Mouse (Mus musculus) limb, embryonic 15.5 days (tissue): Measurements from ENCODE around the gene Ddah1. TPM values are rescaled to one million over a fixed set of nuclear protein-coding genes. Genes with fewer than 3 reads are reported as not detected.
A peak's percentile ranks its signal among the peaks of the same experiment; 100 is the strongest.

Source experiments
- ATAC-seq: fragments of 200-750 bp; cut with Nextera tagmentation; 2 replicates; pipeline ENCODE4 v1.8.0; 2017; ENCODE audit warnings: low read depth, moderate TSS enrichment; ENCODE audit not compliant: insufficient number of reproducible peaks, low FRiP score, low TSS enrichment
- H3K27ac ChIP-seq: fragments of 300-500 bp; sonication (generic); 2 replicates; pipeline ENCODE4 v1.5.1; 2015; ENCODE audit warnings: moderate library complexity, mild to moderate bottlenecking, inconsistent platforms
- H3K27me3 ChIP-seq: fragments of 300-500 bp; sonication (generic); 2 replicates; pipeline ENCODE4 v1.6.1; 2015; ENCODE audit warnings: inconsistent platforms
- H3K36me3 ChIP-seq: fragments of 300-500 bp; sonication (generic); 2 replicates; pipeline ENCODE4 v1.6.1; 2015; ENCODE audit warnings: inconsistent platforms
- H3K4me1 ChIP-seq: fragments of 300-500 bp; sonication (generic); 2 replicates; pipeline ENCODE4 v1.6.1; 2015; ENCODE audit warnings: inconsistent platforms
- H3K4me2 ChIP-seq: fragments of 300-500 bp; sonication (generic); 2 replicates; pipeline ENCODE4 v1.6.1; 2015; ENCODE audit warnings: mild to moderate bottlenecking, inconsistent platforms
- H3K4me3 ChIP-seq: fragments of 300-500 bp; sonication (generic); 2 replicates; pipeline ENCODE4 v1.5.1; 2015; ENCODE audit warnings: mild to moderate bottlenecking, inconsistent platforms
- H3K9ac ChIP-seq: fragments of 300-500 bp; sonication (generic); 2 replicates; pipeline ENCODE4 v1.6.1; 2015; ENCODE audit warnings: inconsistent platforms
- H3K9me3 ChIP-seq: fragments of 300-500 bp; sonication (generic); 2 replicates; pipeline ENCODE4 v1.6.1; 2016; ENCODE audit warnings: inconsistent platforms
- WGBS: fragments of 180-500 bp; shearing (Covaris S2); methylation state at CpG from one replicate; pipeline ENCODE4 v1.1.7; 2015; 5-methylcytosine and 5-hydroxymethylcytosine counted together
- polyA plus RNA-seq: library from polyadenylated mRNA; unstranded; fragments of >200 nt; fragmentation: Nextera tagmentation; extraction: Ambion mirVana; gene quantifications from 2 replicates; pipeline ENCODE4 v1.2.1, GENCODE M21; 2015

Gene Ddah1
- polyA plus RNA-seq: 48.5 and 50.3 TPM in 2 replicates

- peak within 1 kb of the TSS; percentile 63 for H3K9ac ChIP-seq
- peak within 1 kb of the TSS; percentile 82 for H3K27ac ChIP-seq
- under 1% methylated on average over 92 of the region's 97 CpGs for WGBS
- peak; percentile 78 for ATAC-seq
- H3K4me3 ChIP-seq: peak within 1 kb of the TSS; percentile 61
- no peaks in the 10 kb centered on the region for H3K9me3 ChIP-seq
- peaks cover 32% of the 10 kb centered on the region for H3K27me3 ChIP-seq
- peak within 1 kb of the TSS; percentile 99 for H3K4me2 ChIP-seq
- peaks cover 16% of the 10 kb centered on the region for H3K4me1 ChIP-seq
- H3K36me3 ChIP-seq: no peaks in the 10 kb centered on the region
These were observed at the start of gene Ddah1 for GRCm38 (mm10) chr3:145758561-145759378. Gene Ddah1, plus strand, starts transcription at chr3:145758675.

GRCm38 (mm10) chr3:145715923-145716322 lies 42.6 kb upstream of the Ddah1 start:
- 82% methylated on average over 7 of the region's 7 CpGs for WGBS
- Histone ChIP-seq H3K4me3 (no peak overlapping the region), H3K4me1 (no peaks in the 10 kb centered on the region), H3K9ac (no peak overlapping the region), H3K27ac (no peak overlapping the region), H3K4me2 (no peak overlapping the region), H3K9me3 (no peaks in the 10 kb centered on the region), H3K27me3 (no peaks in the 10 kb centered on the region), H3K36me3 (no peaks in the 10 kb centered on the region)
- ATAC-seq: no peak

GRCm38 (mm10) chr3:145719660-145720059 lies 38.8 kb upstream of the Ddah1 start:
- no peak overlapping the region for H3K4me2 ChIP-seq
- H3K27ac ChIP-seq: no peak overlapping the region
- H3K4me1 ChIP-seq: no peaks in the 10 kb centered on the region
- H3K4me3 ChIP-seq: no peak overlapping the region
- ATAC-seq: no peak
- no peaks in the 10 kb centered on the region for H3K36me3 ChIP-seq
- no peaks in the 10 kb centered on the region for H3K9me3 ChIP-seq
- no peaks in the 10 kb centered on the region for H3K27me3 ChIP-seq
- no peak overlapping the region for H3K9ac ChIP-seq
- 72% methylated on average over 4 of the region's 4 CpGs for WGBS

- H3K9me3 ChIP-seq: no peaks in the 10 kb centered on the region
- ATAC-seq: no peak
- no peak overlapping the region for H3K27ac ChIP-seq
- H3K4me1 ChIP-seq: peaks cover 17% of the 10 kb centered on the region
- H3K27me3 ChIP-seq: no peaks in the 10 kb centered on the region
- 73% methylated on average over 8 of the region's 8 CpGs for WGBS
- H3K9ac ChIP-seq: no peak overlapping the region
- no peaks in the 10 kb centered on the region for H3K36me3 ChIP-seq
- no peak overlapping the region for H3K4me3 ChIP-seq
- H3K4me2 ChIP-seq: no peak overlapping the region
These were observed 33.4 kb upstream of the Ddah1 start for GRCm38 (mm10) chr3:145725078-145725477.

- Histone ChIP-seq H3K4me2 (no peak overlapping the region), H3K36me3 (no peaks in the 10 kb centered on the region), H3K9me3 (no peaks in the 10 kb centered on the region), H3K4me3 (no peak overlapping the region), H3K27ac (no peak overlapping the region), H3K27me3 (no peaks in the 10 kb centered on the region), H3K9ac (no peak overlapping the region), H3K4me1 (peaks cover 18% of the 10 kb centered on the region)
- WGBS: 43% methylated on average over 8 of the region's 8 CpGs
- ATAC-seq: no peak
These were observed 30.1 kb upstream of the Ddah1 start for GRCm38 (mm10) chr3:145728336-145728735.

GRCm38 (mm10) chr3:145729531-145729930 lies 28.9 kb upstream of the Ddah1 start:
- ATAC-seq: no peak

GRCm38 (mm10) chr3:145730092-145730491 lies 28.4 kb upstream of the Ddah1 start:
- no peak for ATAC-seq
- H3K4me2 ChIP-seq: no peak overlapping the region
- H3K27ac ChIP-seq: no peak overlapping the region
- 25% methylated on average over 3 of the region's 3 CpGs for WGBS
- no peaks in the 10 kb centered on the region for H3K27me3 ChIP-seq
- no peaks in the 10 kb centered on the region for H3K36me3 ChIP-seq
- H3K4me1 ChIP-seq: peaks cover 18% of the 10 kb centered on the region
- H3K9me3 ChIP-seq: no peaks in the 10 kb centered on the region
- H3K4me3 ChIP-seq: no peak overlapping the region
- H3K9ac ChIP-seq: no peak overlapping the region

More at GRCm38 (mm10) chr3:145729531-145729930, 28.9 kb upstream of the Ddah1 start:
- Histone ChIP-seq H3K9me3 (no peaks in the 10 kb centered on the region), H3K27me3 (no peaks in the 10 kb centered on the region), H3K9ac (no peak overlapping the region), H3K36me3 (no peaks in the 10 kb centered on the region), H3K4me2 (no peak overlapping the region), H3K4me3 (no peak overlapping the region), H3K4me1 (peaks cover 18% of the 10 kb centered on the region), H3K27ac (0 out of 2 replicates have a peak overlapping the region, but pooled peaks have one; percentile 27)
- WGBS: 63% methylated on average over 4 of the region's 4 CpGs

GRCm38 (mm10) chr3:145734857-145735256 lies 23.6 kb upstream of the Ddah1 start:
- no peak overlapping the region for H3K4me3 ChIP-seq
- no peak overlapping the region for H3K4me2 ChIP-seq
- H3K27me3 ChIP-seq: no peaks in the 10 kb centered on the region
- H3K9me3 ChIP-seq: no peaks in the 10 kb centered on the region
- H3K27ac ChIP-seq: no peak overlapping the region
- no peak overlapping the region for H3K9ac ChIP-seq
- 78% methylated on average over 8 of the region's 8 CpGs for WGBS
- no peaks in the 10 kb centered on the region for H3K36me3 ChIP-seq
- no peak for ATAC-seq
- H3K4me1 ChIP-seq: peaks cover 4% of the 10 kb centered on the region

GRCm38 (mm10) chr3:145736562-145736961 lies 21.9 kb upstream of the Ddah1 start:
- H3K4me2 ChIP-seq: no peak overlapping the region
- H3K27me3 ChIP-seq: no peaks in the 10 kb centered on the region
- H3K4me3 ChIP-seq: no peak overlapping the region
- H3K9ac ChIP-seq: no peak overlapping the region
- no peak overlapping the region for H3K27ac ChIP-seq
- ATAC-seq: no peak
- no peaks in the 10 kb centered on the region for H3K9me3 ChIP-seq
- H3K4me1 ChIP-seq: no peaks in the 10 kb centered on the region
- WGBS: 57% methylated on average over 5 of the region's 5 CpGs
- H3K36me3 ChIP-seq: no peaks in the 10 kb centered on the region

- H3K9me3 ChIP-seq: no peaks in the 10 kb centered on the region
- 77% methylated on average over 14 of the region's 14 CpGs for WGBS
These were observed 19.8 kb upstream of the Ddah1 start for GRCm38 (mm10) chr3:145738662-145739061.

GRCm38 (mm10) chr3:145739904-145740303 lies 18.6 kb upstream of the Ddah1 start:
- H3K4me1 ChIP-seq: peaks cover 4% of the 10 kb centered on the region; the same call in 1 of the 2 replicates
- no peaks in the 10 kb centered on the region for H3K27me3 ChIP-seq
- no peak overlapping the region for H3K27ac ChIP-seq
- no peak overlapping the region for H3K9ac ChIP-seq
- WGBS: 58% methylated on average over 7 of the region's 7 CpGs
- no peak for ATAC-seq
- no peak overlapping the region for H3K4me2 ChIP-seq
- no peaks in the 10 kb centered on the region for H3K36me3 ChIP-seq
- H3K9me3 ChIP-seq: no peaks in the 10 kb centered on the region
- no peak overlapping the region for H3K4me3 ChIP-seq

More at GRCm38 (mm10) chr3:145738662-145739061, 19.8 kb upstream of the Ddah1 start:
- no peak overlapping the region for H3K4me2 ChIP-seq
- peaks cover 4% of the 10 kb centered on the region; the same call in 1 of the 2 replicates for H3K4me1 ChIP-seq
- no peaks in the 10 kb centered on the region for H3K27me3 ChIP-seq
- H3K4me3 ChIP-seq: no peak overlapping the region
- H3K27ac ChIP-seq: no peak overlapping the region
- H3K36me3 ChIP-seq: no peaks in the 10 kb centered on the region
- H3K9ac ChIP-seq: no peak overlapping the region
- no peak for ATAC-seq

- Histone ChIP-seq H3K9me3 (no peaks in the 10 kb centered on the region), H3K9ac (no peak overlapping the region), H3K36me3 (no peaks in the 10 kb centered on the region), H3K27me3 (no peaks in the 10 kb centered on the region), H3K27ac (no peak overlapping the region), H3K4me3 (no peak overlapping the region), H3K4me2 (no peak overlapping the region), H3K4me1 (peaks cover 4% of the 10 kb centered on the region; the same call in 1 of the 2 replicates)
- no peak for ATAC-seq
- 45% methylated on average over 9 of the region's 9 CpGs for WGBS
These were observed 15.4 kb upstream of the Ddah1 start for GRCm38 (mm10) chr3:145743050-145743449.
